Mouse (Mus musculus) kidney, postnatal 25 days (tissue): ENCODE measurements at regions not wholly inside any gene's neighbourhood (a gene's known extent, or its start where the extent isn't known, plus 50 kb on each side); places are given as distances from the start of the nearest gene placed in this dataset.

Experiments used
- DNase-seq, 2 experiments: peaks; one replicate each; pipeline ENCODE4 v3.0.0; 2021; ENCODE audit warnings: mixed read lengths in 2 of 2

DNA sequence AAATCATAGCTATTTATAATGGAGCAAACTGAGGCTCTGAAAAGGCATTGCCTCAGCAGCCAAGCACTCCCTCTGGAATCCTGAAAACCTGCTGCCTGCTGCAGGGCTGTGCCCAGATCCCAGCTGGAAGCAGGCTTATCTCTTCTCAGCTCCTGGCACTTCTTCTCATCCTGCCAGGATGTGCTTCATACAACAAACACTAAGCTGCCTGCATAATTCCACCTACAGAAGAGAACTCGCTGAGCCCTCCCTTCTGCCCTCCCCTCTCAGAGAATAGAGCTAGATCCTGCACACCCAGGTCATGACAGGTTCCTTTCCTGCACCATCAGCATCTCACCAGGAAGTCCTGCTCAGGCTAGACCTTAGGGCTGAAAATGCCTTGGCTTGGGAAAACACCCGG lies 187.4 kb upstream of the Bcl6 start:
- no peak for DNase-seq

DNA sequence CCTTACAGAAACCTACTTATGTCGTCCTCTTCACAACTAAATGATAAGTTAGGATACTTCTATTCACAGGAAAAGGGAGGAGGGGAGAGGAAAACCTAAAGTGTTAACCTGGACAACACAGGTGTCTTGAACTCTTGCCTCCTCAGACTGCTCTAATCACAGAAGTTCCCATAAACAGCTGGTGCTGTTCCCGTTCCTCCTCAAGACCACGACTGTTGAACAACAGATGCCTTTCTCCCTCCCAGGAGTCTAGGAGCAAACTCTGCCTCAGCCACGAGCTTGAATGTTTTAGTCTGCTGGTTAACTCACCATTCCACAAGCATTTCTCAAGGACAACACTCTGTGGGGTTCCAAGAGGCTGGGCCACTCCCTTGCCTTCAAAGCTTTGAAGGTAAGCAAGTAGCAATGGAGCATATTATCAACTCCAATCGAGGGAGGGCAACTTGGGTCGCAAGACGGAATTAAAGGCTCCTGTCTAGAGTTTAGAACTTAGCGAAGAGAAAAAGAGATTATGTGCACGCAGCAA lies 186.6 kb upstream of the Bcl6 start:
- DNase-seq, result no peak

DNA sequence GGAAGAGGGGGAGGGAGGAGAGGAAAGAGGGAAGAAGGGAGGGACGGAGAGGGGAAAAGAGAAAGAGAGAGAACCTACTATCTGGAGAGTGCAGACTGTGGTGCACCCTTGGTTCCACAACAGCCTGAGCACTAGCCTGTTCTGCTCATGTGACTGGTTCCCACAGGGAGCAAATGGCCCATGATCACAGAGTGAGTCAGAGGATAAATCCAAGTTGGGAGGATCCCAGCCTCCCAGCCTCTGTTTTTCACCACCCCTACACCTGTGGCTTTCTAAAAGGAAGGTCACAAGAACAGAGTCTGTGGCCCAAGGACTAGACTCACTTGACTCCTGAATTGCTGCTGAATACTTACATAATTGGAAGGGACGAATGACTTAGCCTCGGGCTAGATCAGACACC lies 185.9 kb upstream of the Bcl6 start:
- DNase-seq, result no peak

DNA sequence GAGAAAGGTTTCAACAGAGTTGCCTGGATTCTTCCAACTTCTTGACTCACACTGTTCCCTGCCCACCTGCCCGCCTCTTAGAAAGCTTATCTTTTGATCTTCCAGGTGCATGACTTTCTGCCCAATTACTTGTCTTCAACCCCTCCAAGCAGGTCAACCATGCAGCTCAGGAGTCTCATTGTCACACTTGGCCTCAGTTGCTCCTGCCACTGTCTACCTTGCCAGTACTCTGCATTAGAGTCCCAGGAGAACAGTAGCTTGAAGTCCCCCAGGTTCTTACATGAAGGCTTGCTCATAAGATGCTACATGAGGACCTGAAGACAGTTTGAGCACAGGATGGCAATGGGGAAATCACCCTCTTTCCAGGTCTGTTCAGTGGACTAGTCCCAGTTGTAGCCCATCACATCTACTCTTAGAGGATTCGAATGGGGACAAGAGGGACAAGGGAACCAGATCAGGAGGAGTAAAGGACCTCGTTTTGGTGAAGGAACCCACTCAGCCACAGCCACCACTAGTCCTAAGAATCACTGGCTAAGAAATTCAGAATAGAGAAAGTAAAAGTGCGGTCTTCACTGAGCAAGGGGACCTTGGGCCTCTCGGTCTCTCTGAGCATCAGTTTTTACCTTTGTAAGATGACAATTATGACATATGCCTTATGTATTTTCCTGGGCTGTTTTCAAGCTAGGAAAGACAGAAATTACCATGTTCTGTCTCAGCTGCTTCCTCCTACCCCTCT lies 185.3 kb upstream of the Bcl6 start:
- no peak for DNase-seq

DNA sequence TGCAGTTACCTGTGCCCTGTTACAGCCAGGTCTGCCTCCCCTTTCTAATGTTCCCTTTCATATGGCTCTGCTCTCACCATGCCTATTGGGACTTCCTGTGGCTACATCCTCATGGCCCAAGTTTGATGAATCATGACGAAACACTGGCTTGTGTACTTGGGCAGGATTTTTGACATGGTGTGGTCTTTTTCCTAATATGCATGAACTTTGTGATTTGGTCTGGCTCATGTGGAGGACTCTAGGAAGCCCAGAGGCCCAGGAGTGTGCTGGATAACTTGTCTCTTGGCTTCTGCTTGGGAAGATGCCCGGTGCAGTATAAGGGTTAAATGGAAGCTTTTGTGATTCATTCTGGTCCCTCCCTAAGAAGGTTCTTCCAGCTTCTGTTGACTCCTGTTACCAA lies 184.0 kb upstream of the Bcl6 start:
- no peak for DNase-seq

DNA sequence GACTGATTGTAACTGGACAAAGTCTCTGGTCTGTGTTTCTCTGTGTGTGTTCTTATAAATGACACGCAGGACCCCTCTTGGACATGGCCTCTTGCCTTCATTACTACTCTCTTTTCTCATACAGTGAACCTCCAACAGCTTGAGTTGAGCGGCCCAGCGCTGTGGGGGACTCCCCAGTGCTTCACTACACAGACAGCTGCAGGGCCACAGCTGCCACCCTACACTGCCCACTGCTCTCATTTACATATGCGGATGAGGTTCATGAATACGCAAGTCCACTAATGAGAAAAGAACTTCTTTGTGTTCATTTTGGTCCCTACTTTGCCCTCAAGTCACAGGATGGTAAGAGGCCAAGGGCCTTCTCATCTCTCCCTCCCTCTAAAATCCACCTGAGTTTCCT lies 183.4 kb upstream of the Bcl6 start:
- DNase-seq, result no peak

DNA sequence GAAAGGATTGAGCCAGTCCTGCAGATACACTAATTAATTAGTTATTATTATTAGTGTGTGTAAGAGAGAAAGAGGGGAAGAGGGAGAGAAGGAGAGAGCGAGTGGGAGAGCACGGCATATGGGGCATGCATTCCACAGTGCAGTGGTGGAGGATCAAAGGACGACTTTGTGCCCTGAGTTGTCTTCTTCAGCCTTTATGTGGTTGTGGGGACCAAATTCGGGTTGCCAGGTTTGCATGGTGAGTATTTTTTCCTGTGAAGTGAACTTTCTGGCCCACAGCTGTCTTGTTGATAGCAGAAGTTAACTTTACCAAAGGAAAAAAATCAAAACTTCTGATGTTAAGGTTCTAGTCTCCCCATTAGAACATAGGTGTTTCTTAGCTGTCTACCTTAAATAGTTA lies 182.5 kb upstream of the Bcl6 start:
- DNase-seq, result no peak

DNA sequence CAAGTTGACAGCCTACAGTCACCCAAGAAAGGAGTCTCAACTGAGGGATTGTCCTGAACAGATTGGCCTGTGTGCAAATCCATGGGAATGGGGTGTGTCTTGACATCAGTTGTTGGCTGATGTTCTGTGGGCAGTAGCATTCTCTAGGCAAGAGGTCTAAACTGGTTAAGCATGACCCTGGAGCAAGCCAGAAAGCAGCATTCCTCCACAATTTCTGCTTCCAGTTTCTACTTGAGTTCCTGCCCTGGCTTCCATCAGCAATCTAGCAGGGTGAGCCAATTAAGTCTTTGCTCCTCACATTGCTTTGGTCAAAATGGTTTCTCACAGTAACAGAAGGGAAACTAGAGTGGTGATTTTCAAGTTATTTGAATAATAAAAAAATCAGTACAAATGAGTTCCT lies 177.8 kb upstream of the Bcl6 start:
- DNase-seq, result no peak

- DNase-seq, result peak in 1 of 2 experiments; percentile 46
These were observed 176.9 kb upstream of the Bcl6 start for GRCm38 (mm10) chr16:24165461-24166081.

- DNase-seq, result no peak
These were observed 172.1 kb upstream of the Bcl6 start for GRCm38 (mm10) chr16:24160705-24161285.

- no peak for DNase-seq
These were observed 170.7 kb upstream of the Bcl6 start for GRCm38 (mm10) chr16:24159336-24159735.

- DNase-seq, result no peak
These were observed 169.1 kb upstream of the Bcl6 start for GRCm38 (mm10) chr16:24157753-24158152.

- no peak for DNase-seq
These were observed 168.2 kb upstream of the Bcl6 start for GRCm38 (mm10) chr16:24156729-24157430.

DNA sequence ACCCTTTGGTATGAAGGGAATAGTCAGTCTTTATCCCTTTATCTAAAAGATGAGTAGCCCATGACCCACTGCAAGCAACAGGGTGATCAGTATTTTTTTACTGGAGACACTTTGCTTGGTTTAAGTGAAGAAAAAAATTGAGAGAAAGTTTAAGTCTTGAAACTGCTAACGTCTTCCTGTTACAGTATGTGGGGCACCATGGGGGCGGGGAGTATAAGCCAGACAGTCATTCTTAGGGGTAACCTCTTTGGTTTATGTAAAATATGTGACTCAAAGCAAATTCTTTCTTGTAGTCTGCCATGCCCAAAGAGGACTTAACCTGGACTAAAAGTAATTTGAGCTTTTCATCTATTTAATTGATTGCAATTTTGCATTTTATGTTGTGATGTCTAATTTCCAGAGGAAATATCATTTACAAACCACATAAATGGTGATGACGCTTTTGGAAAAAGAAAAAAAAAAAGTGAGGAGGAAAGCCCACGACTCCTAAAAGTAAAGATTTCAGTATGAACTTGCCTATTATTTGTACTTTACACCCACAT lies 166.2 kb upstream of the Bcl6 start:
- DNase-seq, result no peak

- DNase-seq, result no peak
These were observed 165.3 kb upstream of the Bcl6 start for GRCm38 (mm10) chr16:24153943-24154342.

DNA sequence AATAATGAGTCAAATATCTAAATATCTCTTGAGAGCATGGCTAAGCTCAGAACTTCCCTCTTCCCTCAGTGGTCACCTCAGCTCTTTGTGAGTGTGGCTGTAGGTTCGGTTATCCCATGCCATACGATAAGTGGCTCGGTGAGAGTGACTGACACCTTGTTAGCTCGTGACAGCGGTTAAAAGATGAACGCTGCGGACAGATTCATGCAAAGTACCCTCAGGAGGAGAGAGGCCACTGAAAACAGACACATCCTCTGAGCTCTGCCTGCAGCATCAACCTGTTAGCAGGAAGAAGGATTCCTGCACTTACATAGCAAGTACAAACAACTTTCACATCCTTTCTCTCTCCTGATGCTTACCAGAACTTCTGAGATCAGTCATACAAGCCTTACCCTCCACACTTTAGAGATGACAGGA lies 163.2 kb upstream of the Bcl6 start:
- DNase-seq, result no peak

DNA sequence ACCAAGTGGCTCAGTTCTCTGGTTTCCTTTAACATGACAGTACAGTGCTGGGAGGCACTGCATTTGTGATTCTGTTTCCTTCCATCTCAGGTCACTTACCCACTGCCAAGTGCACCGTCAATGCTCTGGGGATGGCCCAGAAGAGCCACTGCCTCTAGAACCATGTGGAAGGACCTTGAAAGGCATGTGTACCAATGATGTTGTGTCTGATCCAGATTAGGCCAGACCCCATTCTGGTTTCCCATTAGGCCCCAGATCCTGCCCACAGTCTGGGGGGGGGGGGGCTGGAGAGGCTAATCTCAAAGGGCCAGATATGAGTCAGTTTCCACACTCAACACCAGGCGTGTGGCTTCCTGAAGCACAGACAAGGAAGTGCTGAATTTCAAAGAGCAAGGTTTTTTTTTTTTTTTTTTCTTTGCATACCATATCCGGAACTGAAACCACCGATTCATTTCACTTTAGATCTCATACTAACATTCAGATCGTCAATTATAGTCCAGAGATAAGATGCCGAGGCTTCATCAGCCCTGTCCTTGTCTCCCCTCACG lies 162.6 kb upstream of the Bcl6 start:
- no peak for DNase-seq

DNA sequence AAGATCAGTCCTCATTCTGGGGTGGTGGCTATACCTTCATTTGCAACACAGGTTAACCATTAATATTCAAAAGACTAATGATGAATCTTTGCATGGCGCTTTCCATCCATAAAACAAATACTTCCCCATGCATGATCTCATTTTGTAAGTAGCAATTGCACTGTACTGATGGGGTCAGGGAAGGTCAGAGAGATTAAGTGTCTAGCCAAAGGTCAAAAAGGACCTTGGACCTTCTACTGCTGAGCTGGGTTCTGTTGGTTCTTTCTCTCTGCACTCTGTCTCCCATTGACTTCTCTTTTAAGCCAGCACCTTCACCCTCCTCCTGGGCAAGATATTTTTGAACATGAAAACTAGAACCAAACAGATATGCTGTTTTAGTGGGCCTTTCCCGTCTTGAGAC lies 161.9 kb upstream of the Bcl6 start:
- no peak for DNase-seq

DNA sequence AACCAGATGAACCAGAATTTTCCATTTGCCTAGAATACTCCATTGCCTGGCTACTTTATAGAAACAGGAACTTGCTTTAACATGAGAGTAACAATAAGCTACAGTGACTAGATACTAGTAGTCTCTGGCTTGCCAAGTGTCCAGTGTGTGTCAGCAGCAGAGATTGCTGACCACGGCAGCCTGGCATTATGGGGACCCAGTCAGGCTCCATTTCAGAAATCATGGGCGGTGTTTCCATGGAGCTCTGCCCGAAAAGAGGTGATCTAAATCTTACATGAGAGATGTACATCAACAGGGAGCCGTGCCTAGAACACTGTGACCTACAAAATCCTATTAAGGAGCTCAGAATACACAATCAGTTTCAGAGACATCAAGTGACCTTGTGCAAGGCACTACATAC lies 160.8 kb upstream of the Bcl6 start:
- no peak for DNase-seq

DNA sequence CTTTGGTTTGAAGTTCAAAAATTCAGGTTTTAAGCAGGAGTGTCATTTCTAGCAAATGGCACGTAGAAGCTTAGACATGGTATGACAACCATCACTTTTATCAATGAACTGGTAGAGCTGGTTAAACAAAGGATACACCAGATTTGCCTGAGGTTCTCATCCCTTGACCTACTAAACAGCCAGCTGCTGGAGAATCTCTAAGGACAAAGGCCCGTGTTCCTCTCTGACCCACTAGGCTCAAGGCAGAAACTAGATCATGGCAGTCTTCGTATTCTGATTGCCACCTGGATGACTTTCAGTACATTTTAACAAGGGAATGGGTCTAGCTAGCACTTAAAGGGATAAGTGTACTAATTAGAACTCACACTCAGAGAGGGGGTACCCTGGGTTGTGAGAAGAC lies 155.2 kb upstream of the Bcl6 start:
- DNase-seq, result no peak

DNA sequence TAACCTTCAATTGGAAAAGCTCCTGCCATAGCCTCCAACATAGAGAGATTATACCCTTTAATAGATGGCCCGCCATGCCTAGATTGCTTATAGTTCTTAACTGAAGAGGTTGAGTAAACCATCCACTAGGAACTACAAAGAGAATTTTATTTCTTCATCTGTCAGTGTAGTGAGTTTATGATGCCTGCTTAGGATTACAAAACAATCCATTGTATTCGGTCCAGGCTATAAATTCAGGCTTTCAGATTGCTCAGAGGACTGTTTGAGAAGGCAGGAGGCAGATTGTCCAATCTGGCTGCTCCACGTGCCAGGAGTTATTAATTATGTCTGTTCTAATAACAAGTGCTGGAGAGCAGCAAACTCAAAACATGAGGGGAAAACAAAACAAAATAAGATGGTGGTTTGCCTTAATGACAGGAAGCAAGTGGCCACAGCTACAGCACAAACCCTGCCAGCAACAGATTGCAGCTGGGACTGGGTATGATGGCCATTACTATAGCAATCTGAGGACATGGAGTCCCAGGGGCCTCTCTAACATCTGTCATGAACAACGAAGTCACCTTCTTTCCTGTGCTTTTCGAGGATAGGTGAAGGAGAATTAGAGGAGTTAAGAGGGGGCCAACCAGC lies 154.4 kb upstream of the Bcl6 start:
- DNase-seq, result no peak

DNA sequence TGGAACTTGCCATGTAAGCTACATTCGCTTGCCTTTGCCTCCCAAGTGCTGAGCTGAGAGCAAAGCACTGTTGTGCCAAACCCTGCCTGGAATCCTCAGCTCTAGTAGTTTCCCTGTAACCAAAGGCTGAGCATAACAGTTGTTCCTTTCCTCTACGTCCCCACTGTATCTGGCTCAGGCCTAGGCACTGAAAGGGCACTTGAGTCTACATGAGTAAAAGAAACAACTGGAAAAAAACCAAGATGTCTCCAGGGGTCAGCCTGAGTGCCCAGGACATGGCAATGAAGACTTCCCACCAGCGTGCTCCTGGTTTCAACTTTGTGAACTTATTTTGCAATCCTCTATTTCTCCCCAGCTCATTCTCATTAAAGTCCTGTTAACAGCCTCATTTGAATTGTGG lies 150.5 kb upstream of the Bcl6 start:
- DNase-seq, result no peak
